Mouse (Mus musculus) heart, adult 18-20 months (tissue): Measurements from ENCODE around the gene Erbb4. TPM values are rescaled to one million over a fixed set of nuclear protein-coding genes. Genes with fewer than 3 reads are reported as not detected.

Experiments used
- DNase-seq, 2 experiments: peaks; one replicate each; pipeline ENCODE4 v3.0.0; 2021 to 2022; ENCODE audit warnings: mixed read lengths in 1 of 2
- total RNA-seq, 2 experiments: library from RNA; stranded (reverse); gene quantifications; 2 replicates each; pipeline ENCODE4 v1.2.3; 2021

The Erbb4 gene
- total RNA-seq, 2 experiments from 2014 or later, result 11.4 to 12.4 TPM

- no peak for DNase-seq
Observed at GRCm38 (mm10) chr1:68105834-68106542, 1001.9 kb downstream of the Erbb4 start.

- no peak for DNase-seq
Observed at GRCm38 (mm10) chr1:68089623-68090022, 1018.2 kb downstream of the Erbb4 start.

DNA sequence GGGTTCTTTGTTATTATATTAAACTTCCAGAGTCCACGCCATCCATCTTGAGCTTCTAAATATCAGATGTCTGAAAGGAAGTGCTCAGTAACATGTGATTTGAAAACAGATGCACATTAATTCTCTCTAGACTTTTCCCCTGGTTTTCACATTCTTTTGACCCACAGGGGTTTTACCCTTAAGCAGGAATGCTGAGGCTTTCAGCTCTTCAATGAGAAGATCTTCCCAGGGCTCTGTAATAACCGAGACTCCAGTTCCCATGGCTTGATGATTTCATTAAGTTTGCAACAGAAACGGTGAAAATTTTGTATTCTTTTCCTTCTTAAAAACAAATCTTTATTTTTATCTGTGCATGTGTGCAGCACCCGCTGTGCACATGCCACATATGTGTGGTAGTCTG, 1051.4 kb downstream of the Erbb4 start:
- no peak for DNase-seq

GRCm38 (mm10) chr1:68054715-68055114, 1053.1 kb downstream of the Erbb4 start:
- DNase-seq, result no peak

DNA sequence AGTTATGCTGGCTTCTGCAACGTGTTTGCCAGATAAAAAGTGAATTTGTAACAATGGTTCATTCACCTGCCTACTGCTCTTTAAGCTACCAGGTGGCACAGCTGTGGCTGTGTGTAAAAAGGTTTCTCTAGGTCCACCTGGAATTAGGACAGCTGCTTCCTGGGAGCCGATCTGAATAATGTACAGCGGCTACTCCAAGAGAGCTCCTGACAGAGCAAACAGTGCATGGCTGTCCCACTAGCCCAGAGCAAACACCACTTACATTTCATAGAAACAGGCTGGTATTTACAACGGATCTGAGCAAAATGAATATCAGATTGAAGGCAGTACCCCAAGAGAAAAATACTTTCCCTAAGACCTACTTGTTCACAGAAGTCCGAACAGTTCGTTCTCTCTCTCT, 1058.0 kb downstream of the Erbb4 start:
- no peak for DNase-seq

DNA sequence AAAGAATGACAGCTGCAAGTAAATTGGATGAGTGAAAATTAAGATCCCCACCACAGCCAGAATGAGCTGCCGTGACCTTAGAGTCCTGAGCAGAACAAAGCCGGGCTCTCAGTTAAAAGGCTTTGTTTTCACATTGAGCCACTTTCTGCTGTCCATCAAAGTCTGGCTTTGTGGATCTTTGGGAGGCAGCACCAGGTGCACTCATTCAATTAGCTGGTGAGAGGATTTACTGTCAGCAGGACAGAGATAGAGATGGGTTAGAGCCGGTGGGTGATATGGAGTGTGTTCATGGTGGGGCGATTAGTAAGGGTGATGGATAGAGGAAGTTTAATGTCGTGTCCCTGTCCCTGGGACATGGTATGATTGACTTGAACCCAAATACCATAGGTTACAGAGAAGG, 1060.7 kb downstream of the Erbb4 start:
- DNase-seq, result no peak

DNA sequence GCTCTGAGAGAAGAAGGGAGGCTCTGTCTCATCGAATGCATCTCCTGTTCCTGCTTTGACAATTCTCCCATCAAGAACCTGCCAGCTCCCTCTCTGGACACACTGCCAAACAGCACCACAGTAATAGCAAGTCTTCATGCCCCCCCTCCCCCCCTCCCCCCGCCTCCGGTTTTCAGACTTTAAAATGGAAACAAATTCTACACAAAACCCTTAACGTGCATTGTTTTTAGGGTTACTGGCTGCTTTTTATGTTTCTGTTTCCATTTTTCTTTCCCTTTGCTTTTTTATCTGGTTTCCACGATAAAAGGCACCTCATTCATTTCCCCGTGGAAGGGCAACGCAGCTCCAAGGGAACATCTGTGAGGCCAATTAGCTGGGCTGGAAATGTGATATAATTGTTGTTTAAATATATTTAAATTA, 1061.3 kb downstream of the Erbb4 start:
- DNase-seq, result no peak

- no peak for DNase-seq
Observed at GRCm38 (mm10) chr1:68024086-68024940, 1083.5 kb downstream of the Erbb4 start.

GRCm38 (mm10) chr1:68020020-68020419, 1087.8 kb downstream of the Erbb4 start:
- no peak for DNase-seq

DNA sequence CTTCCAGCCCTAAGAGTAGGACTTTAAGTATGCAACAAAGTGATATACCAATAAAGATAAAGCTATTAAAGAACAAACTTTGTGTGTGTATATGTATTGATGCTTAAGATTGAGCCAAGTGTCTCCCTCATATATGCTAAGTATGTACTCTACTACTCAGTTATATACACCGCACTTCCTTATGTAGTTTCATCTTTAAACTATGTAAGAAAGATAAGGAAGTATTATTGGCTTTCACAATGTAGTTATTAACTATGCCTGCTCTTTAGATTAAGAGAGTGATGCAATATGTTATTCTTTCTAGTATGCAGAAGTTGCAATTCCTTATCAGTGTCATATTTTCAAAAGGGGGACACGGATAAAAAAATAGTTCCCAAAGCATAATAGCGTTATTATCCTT, 1088.2 kb downstream of the Erbb4 start:
- DNase-seq, result no peak
